30 mouse cellular contexts compared by ENCODE assay signal in genomic region chr13:47842418-47842817, GRCm38 (mm10).
DNase-seq lines count a peak whose midpoint lies in the region; ATAC-seq and TF ChIP-seq lines count a peak whose summit lies in the region.
"Had no signal": no experiment of that assay in that cellular context is flagged by ENCODE, and none has a peak within 500 bp of the region (broad histone marks: within the 10 kb centered on the region; RNA-seq: fewer than 3 reads in every experiment).

No protein-coding gene starts in this region.

- H3K9ac ChIP-seq in hindbrain, embryonic 14.5 days, result no peak overlapping the region
- H3K9ac ChIP-seq in hindbrain, postnatal 0 days (replicated peaks; ENCODE audit: low read length), result no peak overlapping the region
- no peak overlapping the region for H3K9ac ChIP-seq in limb, embryonic 13.5 days
- H3K9ac ChIP-seq: forebrain, postnatal 0 days; hindbrain, embryonic 12.5 days; kidney, embryonic 15.5 days; limb, embryonic 15.5 days; liver, embryonic 13.5 days had no signal

- H3K27ac ChIP-seq in hindbrain, embryonic 14.5 days, result peak overlapping the region; percentile 32; the same call in 1 of the 2 replicates
- no peak overlapping the region for H3K27ac ChIP-seq in hindbrain, postnatal 0 days
- peak overlapping the region; percentile 33; the same call in 1 of the 2 replicates for H3K27ac ChIP-seq in limb, embryonic 13.5 days
- H3K27ac ChIP-seq in limb, embryonic 10.5 days, result no peak overlapping the region
- H3K27ac ChIP-seq: hindbrain, embryonic 12.5 days; kidney, embryonic 15.5 days; layer of hippocampus, adult 2 months; liver, embryonic 13.5 days; stomach, postnatal 0 days had no signal

- no peak overlapping the region for H3K4me3 ChIP-seq in hindbrain, embryonic 14.5 days (replicated peaks; ENCODE audit: low read length)
- no peak overlapping the region for H3K4me3 ChIP-seq in hindbrain, postnatal 0 days (ENCODE audit: low read length)
- H3K4me3 ChIP-seq in limb, embryonic 13.5 days, result no peak overlapping the region
- no peak overlapping the region for H3K4me3 ChIP-seq in limb, embryonic 10.5 days
- H3K4me3 ChIP-seq: erythroblast, embryonic 14.5 days; hindbrain, embryonic 12.5 days; kidney, embryonic 15.5 days; layer of hippocampus, adult 2 months; limb, embryonic 15.5 days; liver, embryonic 13.5 days; megakaryocyte, embryonic 14.5 days had no signal

- H3K9me3 ChIP-seq in hindbrain, embryonic 14.5 days (ENCODE audit: control insufficient read depth, low read length), result no peaks in the 10 kb centered on the region
- no peaks in the 10 kb centered on the region for H3K9me3 ChIP-seq in hindbrain, postnatal 0 days (ENCODE audit: low read length)
- no peaks in the 10 kb centered on the region for H3K9me3 ChIP-seq in limb, embryonic 13.5 days
- H3K9me3 ChIP-seq in limb, embryonic 10.5 days (replicated peaks), result no peaks in the 10 kb centered on the region
- H3K9me3 ChIP-seq: hindbrain, embryonic 12.5 days; kidney, embryonic 15.5 days; limb, embryonic 15.5 days; liver, embryonic 13.5 days had no signal

- no peak for ATAC-seq in hindbrain, embryonic 14.5 days (ENCODE audit: low FRiP score)
- no peak for ATAC-seq in hindbrain, postnatal 0 days
- no peak for ATAC-seq in limb, embryonic 13.5 days (ENCODE audit: low FRiP score, low read depth)
- ATAC-seq: forebrain, postnatal 0 days; lung, postnatal 0 days; midbrain, embryonic 16.5 days; Patski had no signal

- H3K27me3 ChIP-seq in hindbrain, embryonic 14.5 days (ENCODE audit: control insufficient read depth, insufficient read depth, low read length), result no peaks in the 10 kb centered on the region
- H3K27me3 ChIP-seq in hindbrain, postnatal 0 days (ENCODE audit: insufficient read depth, low read length), result no peaks in the 10 kb centered on the region
- no peaks in the 10 kb centered on the region for H3K27me3 ChIP-seq in limb, embryonic 13.5 days
- H3K27me3 ChIP-seq in limb, embryonic 10.5 days (ENCODE audit: low read depth, poor library complexity, severe bottlenecking), result no peaks in the 10 kb centered on the region
- H3K27me3 ChIP-seq: hindbrain, embryonic 12.5 days; kidney, embryonic 15.5 days; limb, embryonic 15.5 days; liver, embryonic 13.5 days; megakaryocyte, embryonic 14.5 days; Patski had no signal

- WGBS in hindbrain, embryonic 14.5 days, result 86% methylated on average over 8 of the region's 8 CpGs
- WGBS in hindbrain, postnatal 0 days, result 82% methylated on average over 8 of the region's 8 CpGs
- WGBS in limb, embryonic 13.5 days, result 80% methylated on average over 8 of the region's 8 CpGs
- 89% methylated on average over 8 of the region's 8 CpGs for WGBS in limb, embryonic 10.5 days

- no peaks in the 10 kb centered on the region for H3K36me3 ChIP-seq in hindbrain, embryonic 14.5 days (replicated peaks; ENCODE audit: control insufficient read depth, insufficient read depth)
- no peaks in the 10 kb centered on the region for H3K36me3 ChIP-seq in hindbrain, postnatal 0 days (ENCODE audit: insufficient read depth, low read length)
- H3K36me3 ChIP-seq in limb, embryonic 13.5 days, result no peaks in the 10 kb centered on the region
- no peaks in the 10 kb centered on the region for H3K36me3 ChIP-seq in limb, embryonic 10.5 days
- H3K36me3 ChIP-seq: hindbrain, embryonic 12.5 days; kidney, embryonic 15.5 days; limb, embryonic 15.5 days; liver, embryonic 13.5 days had no signal

- peaks cover 16% of the 10 kb centered on the region for H3K4me1 ChIP-seq in hindbrain, embryonic 14.5 days (replicated peaks; ENCODE audit: control insufficient read depth, insufficient read depth, low read length)
- peaks cover 7% of the 10 kb centered on the region for H3K4me1 ChIP-seq in hindbrain, postnatal 0 days (ENCODE audit: insufficient read depth, low read length)
- peaks cover 7% of the 10 kb centered on the region; the same call in 1 of the 2 replicates for H3K4me1 ChIP-seq in limb, embryonic 13.5 days
- no peaks in the 10 kb centered on the region for H3K4me1 ChIP-seq in limb, embryonic 10.5 days
- H3K4me1 ChIP-seq: liver, embryonic 13.5 days; megakaryocyte, embryonic 14.5 days had no signal

- no peak overlapping the region for H3K4me2 ChIP-seq in hindbrain, embryonic 14.5 days (replicated peaks)
- no peak overlapping the region for H3K4me2 ChIP-seq in hindbrain, postnatal 0 days (ENCODE audit: low read depth, low read length)
- H3K4me2 ChIP-seq in limb, embryonic 13.5 days (replicated peaks), result no peak overlapping the region
- H3K4me2 ChIP-seq: hindbrain, embryonic 12.5 days; kidney, embryonic 15.5 days; limb, embryonic 15.5 days; liver, embryonic 13.5 days had no signal

- no peak for DNase-seq in hindbrain, embryonic 14.5 days (ENCODE audit: low spot score)
- no peak for DNase-seq in hindbrain, postnatal 0 days (ENCODE audit: low spot score)
- no peak for DNase-seq in limb, embryonic 10.5 days (ENCODE audit: low spot score)
- peak; percentile 72 for DNase-seq in R1 (ENCODE audit: low read depth, low spot score)
- peak; percentile 29 to 36 for DNase-seq in right cerebral cortex, postnatal 10 days (ENCODE audit: low spot score in 2 of 2)
- DNase-seq in urinary bladder, adult 18-20 months (ENCODE audit: low spot score in 2 of 2), result no peak
- DNase-seq: adrenal gland, postnatal 14 days; cerebellum, adult 11-12 months; cerebellum, postnatal 10 days; forebrain, postnatal 0 days; gastrocnemius, postnatal 14 days; heart, postnatal 14 days; kidney, adult 18-20 months; kidney, postnatal 25 days; liver, embryonic 13.5 days; lung, adult 18-20 months; lung, postnatal 4 days; thymus, adult 18-20 months; thymus, postnatal 25 days had no signal

- no peak for TF ChIP-seq CTCF in hindbrain, postnatal 0 days (IDR thresholded peaks at IDR 0.05; ENCODE audit: low read depth)

Comparison
In these comparisons a context has a peak if more than half of its experiments do, and no peak if none do; other contexts are left out.
1. H3K27ac ChIP-seq: peak in hindbrain, embryonic 14.5 days (single experiment) and limb, embryonic 13.5 days (single experiment); none in hindbrain, postnatal 0 days (single experiment) and limb, embryonic 10.5 days (single experiment).
2. DNase-seq: peak in R1 (single experiment) and right cerebral cortex, postnatal 10 days (2 of 2); none in hindbrain, embryonic 14.5 days (single experiment), hindbrain, postnatal 0 days (single experiment), limb, embryonic 10.5 days (single experiment) and urinary bladder, adult 18-20 months (0 of 2).